Mouse (Mus musculus) gastrocnemius, postnatal 4 days (tissue): ENCODE measurements around the gene Nav2. TPM values are rescaled to one million over a fixed set of nuclear protein-coding genes. Genes with fewer than 3 reads are reported as not detected.

ENCODE experiments used
- DNase-seq, 2 experiments: peaks; one replicate each; pipeline ENCODE4 v3.0.0; 2021 to 2022; ENCODE audit warnings: low spot score in 2 of 2, mixed read lengths in 2 of 2
- total RNA-seq, 2 experiments: library from RNA; stranded (reverse); gene quantifications; 2 replicates each; pipeline ENCODE4 v1.2.3; 2021

Gene Nav2
- total RNA-seq, 2 experiments from 2014 or later, result 79.5 to 86.2 TPM

GRCm38 (mm10) chr7:49046347-49046989 lies 138.0 kb downstream of the Nav2 start:
- DNase-seq, result no peak

GRCm38 (mm10) chr7:49047336-49047735 lies 138.8 kb downstream of the Nav2 start:
- no peak for DNase-seq

- no peak for DNase-seq
Observed at GRCm38 (mm10) chr7:49052871-49053618, 144.5 kb downstream of the Nav2 start.

DNA sequence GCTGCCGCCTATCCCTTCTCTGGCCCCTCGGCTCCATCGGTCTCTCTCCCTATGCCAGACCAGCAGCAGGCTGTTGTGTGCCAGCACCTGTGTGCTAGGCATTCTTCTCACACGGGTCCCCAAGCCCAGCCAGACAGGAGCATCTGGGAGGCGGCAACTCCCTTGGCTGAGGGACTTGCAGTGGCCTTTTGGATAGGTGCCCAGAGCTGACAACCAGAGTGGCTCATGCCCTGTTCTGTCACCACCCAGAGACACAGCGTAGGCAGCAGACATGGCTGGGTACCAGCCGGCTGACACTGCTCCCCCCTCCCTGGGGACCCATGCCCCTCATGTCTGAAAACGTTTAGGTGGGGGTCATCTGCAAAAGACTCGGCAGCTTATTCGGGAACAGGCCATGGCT lies 146.8 kb downstream of the Nav2 start:
- DNase-seq, result no peak

DNA sequence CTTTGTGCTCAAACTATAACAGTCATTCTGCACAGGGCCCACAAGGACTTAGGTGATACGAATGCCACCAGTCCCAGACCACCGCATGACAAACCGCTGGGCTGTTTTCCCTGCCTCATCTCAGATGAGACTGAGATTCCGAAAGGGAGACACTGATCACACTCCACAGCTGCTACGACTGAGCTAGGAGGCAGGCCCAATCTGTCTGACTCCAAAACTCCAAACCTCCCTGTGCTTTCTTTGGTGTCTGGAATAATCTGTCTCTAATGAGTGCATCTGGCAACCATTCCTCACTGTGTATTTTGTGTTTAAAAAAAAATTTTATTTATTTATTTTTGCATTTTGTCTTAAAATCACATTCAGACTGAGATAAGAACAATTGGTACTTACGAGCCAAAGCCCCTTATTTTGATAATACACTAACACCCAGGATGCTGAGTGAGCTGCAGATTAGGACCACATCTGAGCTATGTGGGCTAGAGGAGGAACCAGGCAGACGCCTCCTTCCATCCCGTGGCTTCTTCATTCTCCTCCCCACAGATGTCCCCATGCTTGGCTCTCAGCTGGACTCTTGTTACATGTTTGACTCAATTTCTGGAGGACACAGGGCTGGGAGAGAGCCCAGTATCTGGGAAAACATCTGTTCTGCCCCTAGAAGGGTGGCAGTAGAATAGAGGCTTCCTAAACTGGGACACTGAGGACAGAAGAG lies 149.9 kb downstream of the Nav2 start:
- DNase-seq, result no peak

GRCm38 (mm10) chr7:49064792-49065521 lies 156.4 kb downstream of the Nav2 start:
- DNase-seq, result no peak

DNA sequence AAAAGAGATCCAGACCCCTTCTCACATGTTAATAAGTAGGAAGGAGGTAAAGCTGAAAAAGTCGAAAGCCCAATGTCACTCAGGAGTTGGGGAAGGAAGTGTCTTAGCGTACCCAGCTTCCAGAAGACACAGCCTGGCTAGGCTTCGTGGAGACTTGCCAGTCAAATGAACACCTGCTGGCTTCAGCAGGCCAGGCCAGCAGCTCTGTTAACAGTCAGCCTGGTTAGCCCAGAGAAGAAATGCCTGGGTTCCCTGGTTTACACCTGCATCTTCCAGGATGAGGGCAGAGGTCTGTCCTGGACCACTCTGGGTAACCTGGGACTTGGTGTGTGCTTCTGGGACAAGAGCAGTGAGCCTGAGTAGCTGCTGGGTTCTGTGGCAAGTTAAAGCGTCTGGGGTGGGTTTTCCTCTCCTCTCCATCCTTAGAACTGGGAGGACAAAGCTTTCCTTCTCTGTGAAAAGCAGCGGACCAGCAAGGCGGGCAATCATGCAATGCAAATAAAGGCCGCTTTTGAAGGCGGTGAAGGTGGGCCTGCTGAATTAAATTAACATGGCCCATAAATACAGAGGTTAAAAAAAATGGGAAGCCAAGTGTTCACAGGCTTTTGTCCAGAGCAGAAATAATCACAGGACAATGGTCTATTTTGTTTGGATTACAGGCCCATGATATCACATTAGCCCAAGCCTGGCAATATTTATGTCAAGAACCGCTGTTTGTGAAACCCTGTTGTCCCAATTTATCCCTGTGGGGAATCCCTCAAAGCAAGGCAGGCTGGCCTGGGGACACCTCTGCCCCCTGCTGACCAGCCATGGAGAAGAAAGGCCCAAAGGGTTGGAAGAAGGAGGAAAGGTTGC lies 157.3 kb downstream of the Nav2 start:
- no peak for DNase-seq

GRCm38 (mm10) chr7:49066828-49067227 lies 158.3 kb downstream of the Nav2 start:
- DNase-seq, result no peak

GRCm38 (mm10) chr7:49069396-49069961 lies 161.0 kb downstream of the Nav2 start:
- no peak for DNase-seq

DNA sequence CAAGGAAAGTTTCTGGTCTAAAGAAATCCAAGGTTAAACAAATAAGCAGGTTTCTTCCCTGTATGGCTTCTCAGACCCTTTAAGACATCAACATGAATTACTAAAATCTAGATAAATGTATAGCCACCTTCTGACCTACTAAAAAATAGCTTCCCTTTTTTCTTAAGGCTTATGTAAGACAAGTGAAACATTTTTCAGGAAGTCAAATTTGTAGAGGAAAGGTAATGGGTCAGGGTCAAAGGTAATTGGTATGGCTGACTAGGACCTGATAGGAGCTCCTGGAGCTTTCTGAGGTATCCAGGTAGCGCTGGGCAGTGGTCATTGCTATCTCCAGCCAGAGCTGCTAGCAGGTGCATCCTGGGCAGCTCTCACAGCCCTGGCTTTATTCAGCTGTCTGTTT lies 162.1 kb downstream of the Nav2 start:
- no peak for DNase-seq

DNA sequence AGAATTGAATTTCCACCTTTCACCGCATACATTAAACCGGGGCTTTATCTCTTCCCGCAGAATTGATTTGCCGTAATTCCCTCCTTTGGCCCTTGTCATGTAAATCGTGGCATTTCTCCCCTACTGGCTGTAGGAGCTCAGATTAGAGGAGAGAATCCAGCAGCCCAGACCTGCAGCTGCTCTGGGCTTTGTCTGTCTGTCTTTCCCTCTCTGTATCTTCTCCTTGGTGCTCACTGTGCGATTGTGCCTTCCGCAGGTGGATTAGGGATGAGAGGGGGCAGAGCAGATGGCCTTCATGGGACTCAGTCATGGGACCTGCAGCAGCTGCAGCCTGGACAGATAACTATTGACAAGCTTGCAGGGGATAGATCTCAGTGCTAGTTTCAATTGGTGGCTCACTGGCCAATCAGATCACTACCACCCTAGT lies 162.6 kb downstream of the Nav2 start:
- no peak for DNase-seq

- no peak for DNase-seq
Observed at GRCm38 (mm10) chr7:49075333-49075934, 166.9 kb downstream of the Nav2 start.

- DNase-seq, result no peak
Observed at GRCm38 (mm10) chr7:49076283-49076694, 167.8 kb downstream of the Nav2 start.

- no peak for DNase-seq
Observed at GRCm38 (mm10) chr7:49078930-49079329, 170.4 kb downstream of the Nav2 start.

DNA sequence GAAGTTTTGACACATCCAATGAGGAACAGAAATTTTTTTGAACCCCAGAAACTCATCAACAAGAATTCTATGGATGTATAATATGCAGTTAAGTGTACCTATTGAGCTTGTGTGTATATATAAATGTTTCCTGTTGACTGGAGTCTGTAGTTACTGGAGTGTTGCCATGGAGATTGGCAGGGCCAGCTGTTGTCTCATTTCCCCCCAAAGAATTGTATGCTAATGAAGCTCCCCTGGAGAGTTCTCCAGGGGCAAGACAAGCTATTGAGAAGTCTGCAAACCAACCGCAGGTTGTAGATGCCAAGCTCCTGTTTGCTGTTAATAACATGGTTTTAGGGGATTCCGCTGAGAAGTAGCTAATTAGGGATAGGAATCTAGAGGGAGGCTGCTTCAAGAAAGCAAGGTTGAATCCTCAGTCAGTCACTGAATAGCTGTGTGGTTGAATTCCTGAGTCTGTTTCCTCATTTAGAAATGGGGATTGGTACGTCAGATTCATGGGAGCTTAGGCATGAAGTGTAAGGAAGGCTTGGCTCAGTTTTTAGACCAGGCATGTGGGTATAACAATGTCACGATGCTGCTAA lies 174.2 kb downstream of the Nav2 start:
- DNase-seq, result no peak

DNA sequence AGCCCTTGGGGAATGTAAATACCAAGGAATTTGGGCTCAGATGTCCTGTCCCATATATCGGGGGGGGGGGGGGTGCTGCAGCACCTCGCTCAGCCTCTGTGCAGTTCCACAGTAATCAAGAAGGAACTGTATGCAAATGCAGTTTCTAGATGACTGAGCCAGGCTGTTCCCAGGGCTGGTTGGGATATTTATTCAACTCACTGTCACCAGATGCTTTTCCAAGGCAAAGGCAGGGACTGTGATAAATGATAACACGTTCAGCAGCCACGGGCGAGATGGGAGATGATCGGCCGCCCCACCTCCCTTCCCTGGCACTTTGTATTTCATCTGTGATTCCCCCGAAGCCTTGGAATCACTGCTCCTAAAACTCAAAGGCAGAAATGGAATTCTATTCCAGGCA lies 176.3 kb downstream of the Nav2 start:
- DNase-seq, result no peak

- no peak for DNase-seq
Observed at GRCm38 (mm10) chr7:49085759-49086158, 177.2 kb downstream of the Nav2 start.

- no peak for DNase-seq
Observed at GRCm38 (mm10) chr7:49087154-49087553, 178.6 kb downstream of the Nav2 start.

- DNase-seq, result no peak
Observed at GRCm38 (mm10) chr7:49088198-49088912, 179.8 kb downstream of the Nav2 start.
